Mouse (Mus musculus) cortical plate, adult 2 months (tissue): ENCODE data around the gene Zcchc24.

Experiments
- CTCF ChIP-seq: fragments of 200-500 bp; IDR thresholded peaks from 2 replicates; pipeline ENCODE4 v1.5.1; 2011; ENCODE audit warnings: mild to moderate bottlenecking, control low read depth, low read length; ENCODE audit not compliant: insufficient read depth; ENCODE audit errors: extremely low read depth
- POLR2A ChIP-seq: fragments of 200-500 bp; IDR thresholded peaks from 2 replicates; pipeline ENCODE4 v1.6.1; 2011; ENCODE audit warnings: mild to moderate bottlenecking, low read length, control low read depth; ENCODE audit not compliant: insufficient read depth; ENCODE audit errors: extremely low read depth

DNA sequence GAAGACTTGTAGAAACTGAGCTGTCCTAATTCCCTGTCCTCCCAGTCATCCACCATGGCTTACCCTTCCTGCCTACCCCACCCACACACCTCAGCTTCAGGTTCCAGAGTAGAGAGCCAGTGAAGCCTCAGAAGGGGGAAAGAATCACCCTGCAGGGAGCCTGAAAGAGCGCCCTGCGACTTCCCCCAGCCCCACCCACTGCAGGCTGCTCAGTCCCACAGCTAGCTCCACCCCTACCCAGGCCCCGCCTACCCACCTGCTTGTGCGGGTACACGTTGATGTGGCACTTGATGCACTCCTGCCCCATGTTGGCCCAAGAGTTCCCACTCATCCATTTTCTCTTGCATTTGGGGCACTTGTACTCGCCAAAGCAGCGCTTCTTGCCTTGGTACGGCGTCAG, 49.5 kb downstream of the Zcchc24 start:
- TF ChIP-seq POLR2A (no peak), CTCF (no peak)
